Mouse (Mus musculus): ENCODE measurements around the gene Slc48a1. TPM values are rescaled to one million over a fixed set of nuclear protein-coding genes. Genes with fewer than 3 reads are reported as not detected.
A peak's percentile ranks its signal among the peaks of the same experiment; 100 is the strongest.

Gene Slc48a1
- total RNA-seq, 2 experiments from 2014 or later, result 133 to 137 TPM

GRCm38 (mm10) chr15:97782749-97783105, 4.4 kb downstream of the Slc48a1 start:
- no peak for DNase-seq

- peak; percentile 86 for DNase-seq
Measured at GRCm38 (mm10) chr15:97784092-97784559, 5.8 kb downstream of the Slc48a1 start.

- no peak for DNase-seq
Measured at GRCm38 (mm10) chr15:97784561-97785161, 6.3 kb downstream of the Slc48a1 start.

GRCm38 (mm10) chr15:97785731-97786411, 7.6 kb downstream of the Slc48a1 start:
- peak in 1 of 2 experiments; percentile 51 for DNase-seq

- DNase-seq, result no peak
Measured at GRCm38 (mm10) chr15:97786412-97787112, 8.2 kb downstream of the Slc48a1 start.

- no peak for DNase-seq
Measured at GRCm38 (mm10) chr15:97787148-97787798, 9.0 kb downstream of the Slc48a1 start.

- no peak for DNase-seq
Measured at GRCm38 (mm10) chr15:97787799-97788667, 9.7 kb downstream of the Slc48a1 start.

- peak in 1 of 2 experiments; percentile 76 for DNase-seq
Measured at GRCm38 (mm10) chr15:97788821-97789220, 10.5 kb downstream of the Slc48a1 start.

GRCm38 (mm10) chr15:97789761-97790505, 11.6 kb downstream of the Slc48a1 start:
- DNase-seq, result no peak

GRCm38 (mm10) chr15:97791126-97791700, 12.9 kb downstream of the Slc48a1 start:
- no peak for DNase-seq

GRCm38 (mm10) chr15:97793386-97794153, 15.2 kb downstream of the Slc48a1 start:
- no peak for DNase-seq

- no peak for DNase-seq
Measured at GRCm38 (mm10) chr15:97794268-97794667, 15.9 kb downstream of the Slc48a1 start.

- no peak for DNase-seq
Measured at GRCm38 (mm10) chr15:97795559-97796235, 17.4 kb downstream of the Slc48a1 start.

GRCm38 (mm10) chr15:97796674-97797310, 18.5 kb downstream of the Slc48a1 start:
- no peak for DNase-seq

- no peak for DNase-seq
Measured at GRCm38 (mm10) chr15:97798134-97798533, 19.8 kb downstream of the Slc48a1 start.

- DNase-seq, result no peak
Measured at GRCm38 (mm10) chr15:97799446-97799845, 21.1 kb downstream of the Slc48a1 start.

GRCm38 (mm10) chr15:97800853-97801252, 22.5 kb downstream of the Slc48a1 start:
- DNase-seq, result no peak

- DNase-seq, result no peak
Measured at GRCm38 (mm10) chr15:97801811-97802210, 23.5 kb downstream of the Slc48a1 start.

GRCm38 (mm10) chr15:97802575-97802974, 24.3 kb downstream of the Slc48a1 start:
- no peak for DNase-seq

Data from layer of hippocampus, postnatal 36 days (tissue).